Mouse (Mus musculus) hindbrain, postnatal 0 days (tissue): ENCODE measurements around the gene Slc24a3. TPM values are rescaled to one million over a fixed set of nuclear protein-coding genes. Genes with fewer than 3 reads are reported as not detected.

Experiments
- ATAC-seq: fragments of 200-750 bp; cut with Nextera tagmentation; 2 replicates; pipeline ENCODE4 v1.8.0; 2017; ENCODE audit warnings: mild to moderate bottlenecking, moderate TSS enrichment, moderate library complexity
- DNase-seq: peaks from one replicate; pipeline ENCODE4 v3.0.0-alpha.2; 2015; ENCODE audit warnings: low spot score
- H3K27ac ChIP-seq: fragments of 300-500 bp; sonication (generic); 2 replicates; pipeline ENCODE4 v1.5.1; 2014; ENCODE audit warnings: mild to moderate bottlenecking
- H3K27me3 ChIP-seq: fragments of 300-500 bp; sonication (generic); 2 replicates; pipeline ENCODE4 v1.6.1; 2014; ENCODE audit warnings: low read length, mixed read lengths; ENCODE audit not compliant: insufficient read depth
- H3K36me3 ChIP-seq: fragments of 300-500 bp; sonication (generic); 2 replicates; pipeline ENCODE4 v1.6.1; 2014; ENCODE audit warnings: low read length, mixed read lengths; ENCODE audit not compliant: insufficient read depth
- H3K4me1 ChIP-seq: fragments of 300-500 bp; sonication (generic); 2 replicates; pipeline ENCODE4 v1.6.1; 2014; ENCODE audit warnings: antibody characterized with exemption, low read length, mixed read lengths; ENCODE audit not compliant: insufficient read depth
- H3K4me2 ChIP-seq: fragments of 300-500 bp; sonication (generic); 2 replicates; pipeline ENCODE4 v1.6.1; 2014; ENCODE audit warnings: low read depth, mild to moderate bottlenecking, low read length, moderate library complexity, mixed read lengths
- H3K4me3 ChIP-seq: fragments of 300-500 bp; sonication (generic); 2 replicates; pipeline ENCODE4 v1.5.1; 2014; ENCODE audit warnings: low read length
- H3K9ac ChIP-seq: fragments of 300-500 bp; sonication (generic); replicated peaks from 2 replicates; pipeline ENCODE4 v1.6.1; 2014; ENCODE audit warnings: mild to moderate bottlenecking, low read length, moderate library complexity, mixed read lengths
- H3K9me3 ChIP-seq: fragments of 300-500 bp; sonication (generic); 2 replicates; pipeline ENCODE4 v1.6.1; 2016; ENCODE audit warnings: low read length, mixed read lengths
- CTCF ChIP-seq: IDR thresholded peaks from 2 replicates; pipeline ENCODE4 v1.5.1; 2016; ENCODE audit warnings: antibody characterized with exemption, control low read depth, low read depth
- WGBS: fragments of 180-500 bp; shearing (Covaris S2); extraction: QIAGEN DNeasy Blood & Tissue Kit; methylation state at CpG from one replicate; pipeline ENCODE4 v1.1.7; 2014; 5-methylcytosine and 5-hydroxymethylcytosine counted together
- polyA plus RNA-seq: library from polyadenylated mRNA; unstranded; fragments of >200 nt; fragmentation: Nextera tagmentation; extraction: Ambion mirVana; gene quantifications from 2 replicates; pipeline ENCODE4 v1.2.1, GENCODE M21; 2015
- total RNA-seq: library from RNA; depleted of rRNA; stranded (reverse); fragments of >200 nt; gene quantifications from 2 replicates; pipeline ENCODE4 v1.2.3, GENCODE M21; 2014

Gene Slc24a3
- total and polyA plus RNA-seq, 2 experiments from 2014 or later: 28.5 to 63.3 TPM

DNA sequence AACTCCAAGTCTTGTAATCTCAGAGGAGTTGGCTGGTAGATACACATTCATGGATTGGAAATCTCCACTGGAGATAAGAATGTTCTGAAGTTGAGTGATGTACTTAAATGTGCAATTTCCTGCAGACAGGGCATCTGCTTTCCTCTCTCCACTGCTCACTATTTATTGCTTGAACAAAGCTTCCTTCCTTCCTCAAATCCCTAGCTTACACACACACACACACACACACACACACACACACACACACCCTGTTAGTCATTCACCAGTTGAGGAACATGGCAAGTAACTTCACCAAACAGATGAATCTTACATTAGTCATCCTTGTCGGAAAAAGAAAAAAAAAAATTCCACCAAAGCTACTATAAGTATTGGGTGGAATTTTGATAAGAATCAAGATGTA lies 8.6 kb upstream of the Slc24a3 start:
- no peak for ATAC-seq
- H3K4me3 ChIP-seq: no peak overlapping the region
- no peaks in the 10 kb centered on the region for H3K36me3 ChIP-seq
- no peaks in the 10 kb centered on the region for H3K9me3 ChIP-seq
- 81% methylated on average over 1 of the region's 1 CpGs for WGBS
- no peak for DNase-seq
- no peaks in the 10 kb centered on the region for H3K4me1 ChIP-seq
- H3K4me2 ChIP-seq: no peak overlapping the region
- no peak for TF ChIP-seq CTCF
- no peak overlapping the region for H3K9ac ChIP-seq
- H3K27me3 ChIP-seq: no peaks in the 10 kb centered on the region
- no peak overlapping the region for H3K27ac ChIP-seq

DNA sequence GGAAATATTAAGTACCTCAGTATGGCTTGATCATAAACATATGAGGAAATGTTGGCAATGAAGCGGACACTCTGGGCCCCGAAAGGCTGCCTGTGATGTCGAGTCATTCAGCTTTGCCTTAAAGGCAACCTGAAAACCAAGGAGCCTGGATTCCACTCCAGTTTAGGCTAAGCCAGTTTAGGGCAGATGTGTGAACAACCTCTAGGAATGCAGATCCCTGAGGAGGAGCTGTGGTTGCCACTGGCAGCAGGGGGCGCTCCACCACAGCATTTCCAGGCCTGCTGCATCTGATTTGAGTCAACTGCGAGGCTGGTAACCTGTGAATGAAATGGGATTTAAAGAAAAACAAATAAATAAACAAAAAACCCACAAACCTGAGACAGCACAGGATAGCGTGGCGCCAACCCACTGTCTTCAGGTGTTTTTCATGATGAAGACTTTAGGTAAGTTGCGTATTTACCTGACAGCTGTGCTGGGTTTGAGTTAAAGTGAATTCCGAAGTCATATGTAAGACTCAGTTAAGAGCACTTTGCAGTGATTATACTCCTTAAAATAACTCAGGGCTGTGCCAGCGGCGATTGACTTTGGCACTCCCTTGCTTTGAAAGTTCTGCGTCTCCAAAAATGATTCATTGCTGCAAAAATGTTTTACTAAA lies 6.4 kb upstream of the Slc24a3 start:
- WGBS: 30% methylated on average over 12 of the region's 12 CpGs
- 0 out of 2 replicates have a peak, but pooled peaks have one; percentile 32 for ATAC-seq
- Histone ChIP-seq H3K27me3 (no peaks in the 10 kb centered on the region), H3K27ac (no peak overlapping the region), H3K36me3 (no peaks in the 10 kb centered on the region), H3K4me3 (no peak overlapping the region), H3K4me1 (no peaks in the 10 kb centered on the region), H3K4me2 (no peak overlapping the region), H3K9me3 (no peaks in the 10 kb centered on the region), H3K9ac (no peak overlapping the region)
- DNase-seq: peak; percentile 81
- peak; percentile 88 for TF ChIP-seq CTCF

DNA sequence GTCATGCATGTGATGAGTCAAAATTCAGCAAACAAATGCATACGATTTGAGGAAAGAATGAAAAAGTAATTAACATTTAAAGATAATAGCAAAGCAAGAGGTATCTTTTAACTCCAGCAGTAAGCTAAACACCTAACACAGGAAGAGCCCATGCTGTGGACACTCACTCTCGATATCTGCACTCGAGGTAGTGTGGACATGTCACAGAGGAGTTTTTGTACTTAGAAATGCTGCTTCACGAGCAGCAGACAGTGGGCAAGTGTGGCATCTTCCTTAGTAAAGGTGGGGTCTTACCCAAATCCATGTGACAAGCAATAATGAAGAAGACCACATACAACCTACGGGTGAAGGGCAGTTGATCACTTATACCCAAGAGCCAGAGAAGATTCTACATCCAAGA lies 3.5 kb upstream of the Slc24a3 start:
- DNase-seq: no peak
- WGBS: 79% methylated on average over 5 of the region's 5 CpGs

DNA sequence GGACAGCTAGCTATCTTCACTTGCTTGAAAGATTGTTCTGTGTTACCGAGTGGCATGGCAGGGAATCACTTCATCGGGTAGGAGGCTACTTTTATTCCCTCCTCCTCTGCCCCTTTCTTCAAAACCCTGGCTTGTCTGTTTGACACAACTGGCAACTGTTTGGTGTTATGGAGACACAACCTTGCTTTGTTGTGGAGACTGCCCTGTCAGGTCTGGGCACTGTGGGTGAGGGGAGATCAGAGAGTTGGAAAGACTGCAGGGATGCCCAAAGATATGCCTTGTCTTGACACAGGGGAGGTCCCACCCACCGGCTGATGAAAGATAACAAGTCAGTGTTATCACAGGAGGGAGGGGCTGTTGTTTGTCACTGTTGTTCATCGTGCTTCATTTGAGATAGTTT lies 3.0 kb upstream of the Slc24a3 start:
- Histone ChIP-seq H3K27ac (no peak overlapping the region), H3K36me3 (no peaks in the 10 kb centered on the region), H3K4me1 (0 out of 2 replicates have a peak, but pooled peaks cover 5% of the 10 kb centered on the region), H3K9me3 (no peaks in the 10 kb centered on the region), H3K27me3 (no peaks in the 10 kb centered on the region), H3K9ac (no peak overlapping the region), H3K4me2 (no peak overlapping the region), H3K4me3 (no peak overlapping the region)
- ATAC-seq: no peak
- no peak for TF ChIP-seq CTCF
- no peak for DNase-seq
- 56% methylated on average over 4 of the region's 4 CpGs for WGBS

More for the DNA sequence above, 3.5 kb upstream of the Slc24a3 start:
- Histone ChIP-seq H3K9me3 (no peaks in the 10 kb centered on the region), H3K9ac (no peak overlapping the region), H3K36me3 (no peaks in the 10 kb centered on the region), H3K4me2 (no peak overlapping the region), H3K4me3 (no peak overlapping the region), H3K4me1 (0 out of 2 replicates have a peak, but pooled peaks cover under 1% of the 10 kb centered on the region), H3K27ac (no peak overlapping the region), H3K27me3 (no peaks in the 10 kb centered on the region)
- ATAC-seq: no peak
- TF ChIP-seq CTCF: no peak

DNA sequence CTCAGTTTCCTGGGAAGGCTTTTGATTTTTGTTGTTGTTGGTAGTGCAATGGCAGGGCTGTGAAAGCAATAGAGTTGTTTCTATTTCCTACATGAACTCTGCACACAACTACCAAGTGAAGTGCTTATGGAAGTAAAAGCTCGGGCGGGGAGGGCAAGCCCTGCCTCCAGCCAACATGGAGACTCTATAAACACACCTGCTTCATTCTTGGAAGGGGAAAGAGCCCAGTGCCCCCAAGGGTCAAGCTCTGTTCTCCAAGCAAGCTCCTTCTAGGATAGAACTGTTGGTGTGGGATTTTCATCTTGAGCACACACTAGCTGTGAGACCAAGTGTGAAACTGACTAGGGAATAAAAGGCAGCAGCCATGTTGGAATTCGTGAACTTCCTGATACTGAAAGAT lies 2.5 kb upstream of the Slc24a3 start:
- ATAC-seq (no peak), DNase-seq (no peak)
- no peak overlapping the region for H3K4me2 ChIP-seq
- H3K9ac ChIP-seq: no peak overlapping the region
- no peak overlapping the region for H3K4me3 ChIP-seq
- H3K36me3 ChIP-seq: no peaks in the 10 kb centered on the region
- H3K9me3 ChIP-seq: no peaks in the 10 kb centered on the region
- no peak for TF ChIP-seq CTCF
- no peaks in the 10 kb centered on the region for H3K27me3 ChIP-seq
- WGBS: 93% methylated on average over 3 of the region's 3 CpGs
- H3K4me1 ChIP-seq: 0 out of 2 replicates have a peak, but pooled peaks cover 9% of the 10 kb centered on the region
- H3K27ac ChIP-seq: no peak overlapping the region

DNA sequence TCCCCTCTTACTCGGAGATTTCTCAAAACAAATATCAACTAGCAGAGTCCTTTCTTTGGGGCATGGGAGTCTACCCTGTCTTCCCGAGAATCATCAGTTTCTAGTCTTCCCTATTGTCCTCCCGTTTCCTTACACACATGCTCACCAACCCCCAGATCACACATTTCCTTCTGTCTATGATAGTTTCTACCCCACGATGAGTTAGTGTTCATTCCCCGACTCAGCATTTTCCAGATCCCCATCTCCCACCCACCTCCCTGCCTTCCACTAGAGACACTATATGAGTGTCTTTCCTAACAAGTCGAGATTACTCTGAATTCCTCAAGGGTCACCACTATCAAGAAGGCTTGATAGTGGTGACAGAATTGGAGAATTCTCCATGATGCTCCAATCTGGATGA lies 1.7 kb upstream of the Slc24a3 start:
- TF ChIP-seq CTCF: no peak
- DNase-seq: no peak
- no peak for ATAC-seq
- Histone ChIP-seq H3K9ac (no peak overlapping the region), H3K27ac (no peak overlapping the region), H3K4me2 (no peak overlapping the region), H3K9me3 (no peaks in the 10 kb centered on the region), H3K4me1 (0 out of 2 replicates have a peak, but pooled peaks cover 12% of the 10 kb centered on the region), H3K27me3 (no peaks in the 10 kb centered on the region), H3K36me3 (no peaks in the 10 kb centered on the region), H3K4me3 (no peak overlapping the region)
- 90% methylated on average over 6 of the region's 6 CpGs for WGBS

DNA sequence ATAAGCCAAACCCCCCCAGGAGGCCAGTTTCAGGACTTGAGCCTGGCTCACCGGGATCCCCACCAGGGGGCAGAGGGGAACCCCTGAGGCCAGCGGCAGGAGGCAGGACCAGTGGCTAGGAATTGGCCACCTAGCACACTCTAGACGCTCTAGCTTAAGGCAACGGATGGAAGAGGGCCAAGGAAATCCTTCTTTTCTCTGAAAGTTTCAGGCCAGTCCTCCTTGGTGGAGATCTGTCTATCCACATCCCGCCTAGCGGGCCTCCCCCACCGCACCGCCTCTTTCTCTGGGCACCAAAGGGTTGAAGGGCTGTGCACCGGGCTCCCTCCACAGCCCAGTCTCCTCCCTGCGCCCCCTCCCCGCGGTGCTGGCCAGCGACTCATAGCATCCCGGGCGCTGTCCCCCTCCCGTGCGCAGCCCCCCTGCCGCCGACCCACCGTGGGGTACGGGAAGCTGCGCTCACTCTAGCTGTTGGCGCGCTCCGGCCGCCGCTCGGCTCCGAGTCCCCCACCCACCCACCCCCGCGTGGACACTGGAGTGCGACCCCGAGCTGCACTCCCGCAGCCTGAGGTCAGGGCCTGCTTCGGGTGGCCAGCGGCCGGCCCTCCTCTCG lies 397 bp upstream of the Slc24a3 start:
- H3K27me3 ChIP-seq: no peaks in the 10 kb centered on the region
- peak overlapping the region; percentile 90 for H3K4me2 ChIP-seq
- peak overlapping the region; percentile 82 for H3K9ac ChIP-seq
- ATAC-seq (peak; percentile 72), DNase-seq (peak; percentile 81)
- TF ChIP-seq CTCF: peak; percentile 70
- H3K9me3 ChIP-seq: no peaks in the 10 kb centered on the region
- H3K4me3 ChIP-seq: peak overlapping the region; percentile 83
- peaks cover 12% of the 10 kb centered on the region; the same call in 1 of the 2 replicates for H3K4me1 ChIP-seq
- H3K36me3 ChIP-seq: no peaks in the 10 kb centered on the region
- H3K27ac ChIP-seq: peak overlapping the region; percentile 89
- WGBS: 3% methylated on average over 35 of the region's 38 CpGs
